Mouse (Mus musculus) myocyte (in vitro differentiated cells): ENCODE measurements around the gene Ky.

Source experiments
- MAX ChIP-seq: IDR thresholded peaks from one replicate; pipeline ENCODE4 v1.6.1; 2011; ENCODE audit warnings: low read depth, mild to moderate bottlenecking, control low read depth
- POLR2A ChIP-seq: IDR thresholded peaks from one replicate; pipeline ENCODE4 v1.6.1; 2011; ENCODE audit warnings: low read depth, mild to moderate bottlenecking, control low read depth, moderate library complexity; ENCODE audit not compliant: insufficient read length
- POLR2AphosphoS2 ChIP-seq: IDR thresholded peaks from one replicate; pipeline ENCODE4 v1.6.1; 2011; ENCODE audit warnings: low read depth, control low read depth; ENCODE audit not compliant: insufficient read length
- TCF12 ChIP-seq: IDR thresholded peaks from one replicate; pipeline ENCODE4 v1.6.1; 2011; ENCODE audit warnings: mild to moderate bottlenecking, control low read depth; ENCODE audit not compliant: poor library complexity, insufficient read depth, severe bottlenecking
- TCF3 ChIP-seq: IDR thresholded peaks from one replicate; pipeline ENCODE4 v1.6.1; 2011; ENCODE audit warnings: low read depth, control low read depth; ENCODE audit not compliant: insufficient read length
- USF1 ChIP-seq: IDR thresholded peaks from one replicate; pipeline ENCODE4 v1.6.1; 2011; ENCODE audit warnings: low read depth, mild to moderate bottlenecking, control low read depth, moderate library complexity

DNA sequence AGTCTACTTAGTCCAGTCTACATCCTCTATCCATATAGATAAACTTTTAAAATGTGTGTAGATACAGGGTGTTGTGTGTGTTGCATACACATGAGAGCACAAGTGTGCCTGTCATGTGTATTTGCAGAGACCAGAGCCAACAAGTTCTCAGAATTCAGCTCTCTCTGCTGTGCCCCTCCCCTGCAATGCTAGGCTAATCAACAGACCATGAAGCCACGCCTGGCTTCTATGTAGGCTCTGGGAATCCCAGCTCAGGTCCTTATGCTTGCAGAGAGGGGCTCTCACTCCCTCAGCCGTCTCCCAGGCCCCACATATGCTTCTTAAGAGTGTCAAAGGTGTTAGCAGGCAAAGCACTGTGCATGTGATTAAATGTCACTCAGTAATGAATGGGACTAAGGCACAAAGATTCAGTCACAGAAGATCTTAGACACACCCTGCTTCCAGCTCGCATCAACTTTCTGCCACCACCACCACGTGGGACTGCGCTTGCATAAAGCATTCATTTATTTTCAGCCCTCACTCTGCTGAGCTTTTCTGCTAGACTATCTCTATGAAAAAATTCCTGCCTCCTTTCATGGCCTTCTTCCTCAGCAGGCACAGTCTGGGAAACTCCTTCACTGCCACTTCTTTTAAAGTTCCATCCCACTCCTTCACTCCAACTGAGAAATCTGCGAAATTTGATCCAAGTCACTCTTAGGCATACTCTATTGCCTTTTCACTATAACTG lies 89.3 kb downstream of the Ky start:
- no peak for TF ChIP-seq TCF3
- no peak for TF ChIP-seq MAX
- no peak for TF ChIP-seq TCF12
- TF ChIP-seq POLR2A = no peak
- TF ChIP-seq USF1 = no peak
- TF ChIP-seq POLR2AphosphoS2 = no peak
